Mouse (Mus musculus): ENCODE measurements around the gene Cacnb1. TPM values are rescaled to one million over a fixed set of nuclear protein-coding genes. Genes with fewer than 3 reads are reported as not detected.

The Cacnb1 gene
- polyA plus RNA-seq, 1 experiment, result 163 TPM

DNA sequence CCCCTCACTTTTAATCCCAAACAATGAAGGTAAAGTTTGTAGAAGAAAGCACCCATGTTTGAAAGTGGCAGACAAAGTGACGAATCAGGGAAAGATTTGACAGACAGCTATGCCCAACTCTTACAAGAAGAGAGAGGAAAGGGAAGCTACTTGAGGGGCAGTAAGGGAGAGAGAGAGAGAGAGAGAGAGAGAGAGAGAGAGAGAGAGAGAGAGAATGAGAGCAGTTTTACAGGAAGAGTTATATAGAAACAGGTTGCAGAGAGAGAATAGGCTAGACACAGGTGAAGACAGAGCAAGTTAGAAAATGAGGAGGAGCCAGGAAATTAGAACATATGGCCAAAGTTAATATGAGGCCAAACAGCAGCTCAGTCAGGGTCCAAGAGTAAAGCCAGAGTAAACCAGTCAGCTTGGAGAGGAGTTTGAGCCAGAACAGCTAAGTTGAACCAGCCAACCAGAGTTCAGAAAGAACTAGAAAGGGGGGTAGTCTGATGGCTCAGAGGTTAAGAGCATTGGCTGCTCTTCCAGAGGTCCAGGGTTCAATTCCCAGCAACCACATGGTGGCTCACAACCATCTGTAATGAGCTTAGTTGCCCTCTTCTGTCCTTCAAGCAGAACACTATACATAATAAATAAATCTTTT, 70.3 kb downstream of the Cacnb1 start:
- TF ChIP-seq SRF (IDR thresholded peaks at IDR 0.05; ENCODE audit: control insufficient read depth, insufficient read length, low read depth) (no peak), CEBPB (IDR thresholded peaks at IDR 0.05; ENCODE audit: insufficient read depth, poor library complexity, severe bottlenecking) (no peak), MYOD1 (IDR thresholded peaks at IDR 0.05; ENCODE audit: control insufficient read depth in 1 of 3, insufficient read length in 2 of 3, low read depth in 2 of 3) (no peak), E2F4 (IDR thresholded peaks at IDR 0.05; ENCODE audit: insufficient read depth) (no peak), MAX (IDR thresholded peaks at IDR 0.05; ENCODE audit: low read depth) (no peak), MYOG (IDR thresholded peaks at IDR 0.05; ENCODE audit: control insufficient read depth in 1 of 3, insufficient read depth in 1 of 3, insufficient read length in 2 of 3, low read depth in 2 of 3) (no peak), REST (IDR thresholded peaks at IDR 0.05; ENCODE audit: insufficient read depth, insufficient read length) (no peak), POLR2A (IDR thresholded peaks at IDR 0.05; ENCODE audit: insufficient read length, low read depth) (no peak), TCF12 (IDR thresholded peaks at IDR 0.05; ENCODE audit: insufficient read depth, poor library complexity, severe bottlenecking) (no peak)
- Histone ChIP-seq H3K27me3 (ENCODE audit: control insufficient read depth, insufficient read depth, insufficient read length) (no peaks in the 10 kb centered on the region), H3K4me2 (ENCODE audit: low read depth) (no peak overlapping the region), H3K4me3 (no peak overlapping the region), H3ac (ENCODE audit: control insufficient read depth, insufficient read length) (no peak overlapping the region), H3K79me2 (ENCODE audit: control insufficient read depth, insufficient read depth) (no peaks in the 10 kb centered on the region), H3K36me3 (ENCODE audit: control insufficient read depth, insufficient read depth) (no peaks in the 10 kb centered on the region)

Other genes with a start within 250 kb of the Cacnb1 start
- gene 1700001P01Rik, start 247.1 kb downstream of the Cacnb1 start, polyA plus RNA-seq (2012; fragmentation: generic; extraction: Trizol), result 0.07 TPM
- gene Rpl23, start 240.6 kb downstream of the Cacnb1 start, polyA plus RNA-seq (2012; fragmentation: generic; extraction: Trizol), result 1,321 TPM
- gene Lasp1, start 224.0 kb downstream of the Cacnb1 start, polyA plus RNA-seq (2012; fragmentation: generic; extraction: Trizol), result 82.6 TPM
- 1.9 TPM for gene B230217C12Rik, start 182.3 kb downstream of the Cacnb1 start, polyA plus RNA-seq (2012; fragmentation: generic; extraction: Trizol)
- gene Fbxo47, start 138.9 kb downstream of the Cacnb1 start, polyA plus RNA-seq (2012; fragmentation: generic; extraction: Trizol), result 0.32 TPM
- gene Plxdc1, start 36.6 kb downstream of the Cacnb1 start, polyA plus RNA-seq (2012; fragmentation: generic; extraction: Trizol), result 2.7 TPM
- 2.1 TPM for gene Arl5c, start 26.9 kb downstream of the Cacnb1 start, polyA plus RNA-seq (2012; fragmentation: generic; extraction: Trizol)
- 2,972 TPM for gene Rpl19, start 3.7 kb upstream of the Cacnb1 start, polyA plus RNA-seq (2012; fragmentation: generic; extraction: Trizol)
- gene Stac2, start 30.4 kb upstream of the Cacnb1 start, polyA plus RNA-seq (2012; fragmentation: generic; extraction: Trizol), result 41.7 TPM
- gene Fbxl20, start 127.4 kb upstream of the Cacnb1 start, polyA plus RNA-seq (2012; fragmentation: generic; extraction: Trizol), result 5.9 TPM
- 15.9 TPM for gene Med1, start 170.3 kb upstream of the Cacnb1 start, polyA plus RNA-seq (2012; fragmentation: generic; extraction: Trizol)
- 7.3 TPM for gene Cdk12, start 180.0 kb upstream of the Cacnb1 start, polyA plus RNA-seq (2012; fragmentation: generic; extraction: Trizol)